Mouse (Mus musculus) liver, adult 2 months (tissue): ENCODE results near the gene Atxn1.

Experiments used
- CTCF ChIP-seq: fragments of 200-500 bp; IDR thresholded peaks from 2 replicates; pipeline ENCODE4 v1.5.1; 2011; ENCODE audit warnings: low read depth, low read length, control low read depth
- POLR2A ChIP-seq: fragments of 200-500 bp; IDR thresholded peaks from 2 replicates; pipeline ENCODE4 v1.6.1; 2011; ENCODE audit warnings: low read length, control low read depth; ENCODE audit not compliant: insufficient read depth; ENCODE audit errors: extremely low read depth

DNA sequence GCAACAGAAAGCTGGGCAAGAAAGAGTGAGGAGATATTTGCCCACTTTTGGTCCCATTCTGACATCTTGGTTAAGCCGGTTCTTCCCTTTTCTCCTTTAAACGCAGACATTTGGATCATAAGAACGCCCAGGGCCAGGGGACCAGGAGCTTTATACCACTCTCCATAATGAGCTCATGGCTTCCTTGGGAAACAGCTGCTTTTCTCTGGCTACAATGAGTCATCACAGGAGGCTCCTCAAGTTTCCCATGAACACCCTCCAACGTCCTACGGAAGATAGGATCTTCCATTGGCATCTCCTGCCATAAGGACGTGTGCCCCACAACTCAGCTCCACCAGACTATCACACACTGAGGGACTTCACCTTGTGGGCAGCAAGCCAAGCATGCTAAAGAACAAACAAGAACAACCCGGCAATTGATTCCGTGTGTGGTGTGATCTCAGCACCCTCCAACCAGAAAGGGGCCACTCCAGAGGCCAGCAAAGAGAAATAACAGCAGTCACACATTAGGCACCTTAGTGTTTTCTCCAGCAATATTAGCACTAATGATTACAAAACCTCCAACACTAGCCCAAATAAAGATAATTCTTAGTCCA is 135.4 kb downstream of the Atxn1 start:
- no peak for TF ChIP-seq CTCF
- no peak for TF ChIP-seq POLR2A
